Mouse (Mus musculus) cerebellum, adult 8-10 months (tissue): Measurements from ENCODE around the gene Slc28a2.
"Not testable (repeated sequence)": the region's sequence is repeated elsewhere in the genome, so short reads cannot be mapped to it uniquely, and the experiment has no call there.

ENCODE experiments used
- DNase-seq: peaks from one replicate; pipeline ENCODE4 v3.0.0; 2022

The Slc28a2 gene

DNA sequence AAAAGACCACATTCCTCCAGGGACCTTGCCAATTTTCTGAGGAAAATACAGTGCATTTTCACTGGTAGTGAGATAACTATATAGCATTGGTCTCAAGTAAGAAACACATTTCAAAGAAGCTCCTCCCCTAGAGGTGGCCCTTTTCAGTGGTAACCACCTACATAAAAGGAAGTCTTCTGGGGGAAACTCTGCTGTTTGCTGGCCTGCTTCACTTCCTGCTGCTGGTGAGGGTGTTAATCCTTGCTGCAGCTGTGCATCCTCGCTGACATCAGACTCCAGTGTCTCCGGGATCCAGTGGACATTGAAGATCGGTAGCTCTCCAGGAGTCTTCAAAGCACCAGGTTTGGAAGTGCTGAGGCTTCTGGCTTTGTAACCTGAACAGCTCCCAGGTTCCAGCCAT is at the start of gene Slc28a2:
TSS of gene Slc28a2 (plus strand) at position 278 of the 400 bp plus-strand sequence.
- not testable (repeated sequence) for DNase-seq

DNA sequence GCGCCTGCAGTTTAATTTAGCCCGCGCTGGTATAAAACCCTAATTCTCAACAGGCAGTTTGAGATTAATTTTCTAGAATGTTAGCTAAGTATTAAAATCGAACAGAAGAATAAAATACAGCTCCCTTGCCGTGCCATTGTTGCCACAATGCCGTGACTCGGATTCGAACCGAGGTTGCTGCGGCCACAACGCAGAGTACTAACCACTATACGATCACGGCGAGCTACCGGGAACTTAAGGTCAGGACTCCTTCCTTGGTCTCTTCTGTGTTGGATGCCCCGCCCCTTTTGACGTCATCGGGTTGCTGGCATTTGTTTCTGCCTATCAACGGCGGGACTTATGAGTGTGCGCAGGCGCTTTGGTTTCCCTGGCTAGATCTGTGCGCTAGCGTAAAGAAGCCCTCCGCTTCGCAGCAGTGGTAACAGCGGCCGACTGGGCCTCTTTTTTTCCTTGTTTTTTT is 49.0 kb upstream of the Slc28a2 start:
- peak; percentile 99 for DNase-seq

DNA sequence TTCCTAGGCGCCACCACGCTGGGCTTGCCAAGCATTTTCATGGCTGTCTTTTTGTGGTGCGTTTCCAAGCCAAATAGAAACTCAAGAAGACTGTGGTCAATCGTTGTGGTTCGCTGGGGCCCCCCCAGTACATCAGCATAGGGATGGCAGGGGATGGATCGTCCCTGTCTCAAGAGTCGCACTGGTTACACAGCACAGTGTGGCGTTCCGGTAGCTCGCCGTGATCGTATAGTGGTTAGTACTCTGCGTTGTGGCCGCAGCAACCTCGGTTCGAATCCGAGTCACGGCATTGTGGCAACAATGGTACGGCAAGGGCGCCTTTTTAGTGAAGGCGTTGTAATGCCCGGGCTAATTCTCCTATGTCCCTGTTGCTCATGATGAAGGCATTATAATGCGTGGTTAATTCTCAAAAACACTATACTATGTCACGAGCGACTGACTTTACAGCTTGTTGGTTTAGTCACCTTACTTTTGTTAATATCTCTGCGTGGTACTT is 48.5 kb upstream of the Slc28a2 start:
- peak; percentile 76 for DNase-seq

DNA sequence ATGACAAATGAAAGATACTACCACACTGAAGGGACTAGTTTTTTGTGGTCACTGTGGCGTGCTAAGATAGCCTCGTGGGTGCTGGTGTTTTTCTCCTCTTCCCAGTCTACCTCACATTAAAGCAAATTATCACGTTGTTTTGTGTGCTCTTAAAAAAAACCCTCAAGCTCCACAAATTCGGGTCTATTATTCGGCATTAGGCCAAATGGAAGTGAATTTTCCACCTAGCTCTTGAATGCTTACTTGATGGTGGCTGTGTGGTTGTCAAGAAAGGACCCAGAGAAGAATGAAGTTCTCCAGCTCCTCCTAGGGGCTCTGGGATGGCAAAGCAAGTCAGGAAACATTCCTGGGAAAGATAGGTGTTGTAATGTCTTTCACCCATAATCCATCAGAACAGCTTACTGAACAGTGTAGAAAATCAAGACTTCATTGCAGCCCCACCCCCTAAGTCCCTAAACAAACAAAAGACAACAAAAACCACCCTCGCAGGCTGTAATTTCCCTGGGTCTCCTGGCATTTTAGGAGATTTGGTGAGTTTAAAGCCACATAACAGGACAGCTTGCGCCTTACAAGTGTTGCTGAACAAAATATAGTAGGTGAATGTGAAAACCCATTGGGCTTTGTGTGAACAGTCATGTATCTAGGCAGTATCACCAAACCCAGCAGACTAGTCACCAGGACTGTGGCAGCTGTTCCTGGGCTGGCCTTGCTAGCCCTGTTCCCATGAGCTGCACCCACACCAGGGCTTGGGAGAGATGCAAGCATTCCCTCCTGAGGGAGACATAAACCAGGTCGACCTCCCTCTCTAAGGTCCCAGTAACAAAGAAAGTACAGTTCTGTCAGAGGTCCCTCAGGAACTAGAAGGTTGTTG is 47.6 kb upstream of the Slc28a2 start:
- peak; percentile 48 for DNase-seq

DNA sequence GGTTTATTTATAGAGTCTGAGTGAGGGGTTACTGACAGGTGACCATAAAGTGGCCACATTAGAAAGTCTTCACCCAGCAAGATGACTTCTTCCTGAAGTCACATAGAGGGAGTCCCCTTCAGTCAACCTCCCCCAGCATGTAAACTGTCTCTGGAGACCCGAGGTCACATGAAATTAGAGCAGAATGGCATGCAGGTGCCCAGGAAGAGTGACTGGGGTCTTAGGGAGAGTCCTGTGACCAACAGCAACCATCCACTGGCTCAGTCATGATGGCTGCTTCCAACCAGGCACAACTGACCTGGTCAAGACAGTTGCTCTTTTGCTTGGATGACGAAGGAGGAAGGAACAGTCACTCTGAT is 47.0 kb upstream of the Slc28a2 start:
- peak; percentile 16 for DNase-seq

DNA sequence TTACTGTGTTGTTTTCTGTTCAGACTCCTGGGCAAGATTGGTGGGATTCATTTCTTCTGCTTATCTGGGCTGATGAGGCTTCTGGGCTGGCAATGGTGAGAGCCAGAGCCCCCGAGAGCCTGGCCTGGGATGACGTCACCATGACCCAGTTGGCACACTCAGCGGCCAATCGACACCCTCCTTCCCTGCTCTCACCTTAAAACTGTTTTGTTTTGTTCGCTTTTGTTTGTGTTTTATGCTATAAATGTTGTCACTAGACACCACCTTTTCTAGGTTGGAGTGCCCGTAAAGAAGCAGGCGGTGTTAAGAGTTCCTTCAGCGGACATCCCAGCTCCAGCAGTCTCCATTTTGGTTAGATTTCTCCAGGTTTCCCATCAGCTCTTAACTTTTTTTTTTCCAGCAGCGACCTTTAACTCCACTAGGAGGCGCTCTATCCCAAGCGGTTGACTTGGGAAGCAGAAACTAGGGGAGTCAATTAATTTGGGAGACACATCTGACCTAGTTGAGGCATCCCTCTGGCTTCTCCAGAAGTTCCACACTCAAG is 45.4 kb upstream of the Slc28a2 start:
- DNase-seq, result peak; percentile 71

DNA sequence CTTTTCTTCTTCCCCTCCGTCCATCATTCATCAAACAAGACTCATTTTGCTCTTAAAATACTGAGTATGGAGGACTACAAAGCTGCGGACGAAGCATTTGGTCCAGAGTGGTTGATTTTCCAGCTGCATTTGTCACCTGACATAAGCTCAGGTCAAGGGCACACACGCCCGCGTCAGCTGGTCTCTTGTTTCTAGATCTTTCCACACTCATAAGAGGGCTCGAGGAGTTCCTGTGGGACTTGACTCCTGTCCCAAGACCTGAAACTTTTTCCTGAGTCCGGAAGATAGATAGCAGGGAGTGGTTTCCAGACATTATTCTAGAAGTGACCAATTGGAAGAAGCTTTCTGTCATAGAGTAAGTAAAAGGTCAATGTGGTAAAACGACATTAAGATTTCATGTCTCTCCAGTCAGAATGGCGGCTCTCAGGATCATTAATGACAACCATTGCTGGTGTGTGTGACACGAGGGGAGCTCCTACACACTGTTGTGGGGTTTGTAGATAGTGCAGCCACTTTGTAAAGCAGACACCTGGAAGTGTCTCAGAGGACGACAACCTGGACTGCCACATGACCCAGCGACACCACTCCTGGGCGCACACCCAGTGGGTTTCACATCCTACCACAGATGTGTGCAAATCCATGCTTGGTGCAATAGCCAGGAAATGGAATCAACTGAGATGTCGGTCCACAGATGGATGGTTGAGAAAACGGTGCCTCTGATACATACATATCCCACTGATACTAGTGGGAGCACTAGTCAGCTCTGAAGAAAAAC is 44.8 kb upstream of the Slc28a2 start:
- no peak for DNase-seq

DNA sequence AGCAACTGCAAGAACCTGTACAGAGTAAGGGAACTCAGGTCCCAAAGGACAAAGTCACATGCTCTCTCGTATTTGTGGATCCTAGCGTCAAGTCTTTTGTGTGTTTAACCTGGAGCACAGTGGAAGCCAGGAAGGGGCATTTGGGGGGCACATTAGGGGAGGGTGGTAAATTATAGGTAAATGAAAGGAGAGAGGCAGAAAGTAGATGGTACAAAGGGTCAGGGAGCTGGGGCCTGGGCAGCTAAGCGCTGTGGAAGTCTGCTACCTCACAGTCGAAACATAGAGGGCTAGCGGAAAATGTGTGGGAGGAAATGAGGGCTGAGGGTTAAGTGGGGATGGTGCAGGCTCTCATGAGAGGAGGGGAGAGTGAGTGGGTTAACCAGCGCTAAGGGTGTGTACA is 44.2 kb upstream of the Slc28a2 start:
- DNase-seq, result peak; percentile 2

DNA sequence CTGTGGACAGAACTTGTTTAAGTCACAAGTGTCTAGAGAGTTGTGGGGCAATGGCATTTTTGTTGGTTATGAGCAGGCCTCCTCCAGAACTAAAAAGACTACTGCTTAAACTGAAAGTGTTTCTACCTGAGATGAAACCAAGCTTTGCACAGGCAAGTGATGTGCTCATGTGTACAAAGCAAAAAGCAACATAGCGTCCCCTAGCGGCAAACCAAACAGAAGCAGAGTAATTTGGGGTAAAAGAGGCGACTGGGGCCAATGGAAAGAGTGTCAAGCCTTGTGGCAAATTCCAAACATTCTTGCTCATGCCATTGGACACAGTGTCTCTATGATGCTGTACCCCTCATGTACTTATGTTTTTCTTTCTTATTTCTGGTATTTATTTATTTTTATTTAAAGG is 41.2 kb upstream of the Slc28a2 start:
- DNase-seq, result no peak

DNA sequence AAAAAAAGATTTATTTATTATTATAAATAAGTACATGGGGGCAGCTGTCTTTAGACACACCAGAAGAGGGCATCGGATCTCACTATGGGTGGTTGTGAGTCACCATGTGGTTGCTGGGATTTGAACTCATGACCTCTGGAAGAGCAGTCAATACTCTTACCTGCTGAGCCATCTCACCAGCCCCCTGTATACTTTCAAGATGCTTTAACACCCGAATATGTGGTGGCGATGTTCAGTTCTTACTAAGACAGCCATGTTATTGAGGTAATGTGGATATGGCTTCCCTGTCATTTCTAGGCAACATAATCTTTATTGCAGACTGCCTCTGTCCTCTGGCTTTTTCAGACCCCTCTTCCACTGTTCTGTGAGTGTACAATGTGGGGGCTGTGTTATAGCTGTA is 39.1 kb upstream of the Slc28a2 start:
- DNase-seq, result not testable (repeated sequence)

DNA sequence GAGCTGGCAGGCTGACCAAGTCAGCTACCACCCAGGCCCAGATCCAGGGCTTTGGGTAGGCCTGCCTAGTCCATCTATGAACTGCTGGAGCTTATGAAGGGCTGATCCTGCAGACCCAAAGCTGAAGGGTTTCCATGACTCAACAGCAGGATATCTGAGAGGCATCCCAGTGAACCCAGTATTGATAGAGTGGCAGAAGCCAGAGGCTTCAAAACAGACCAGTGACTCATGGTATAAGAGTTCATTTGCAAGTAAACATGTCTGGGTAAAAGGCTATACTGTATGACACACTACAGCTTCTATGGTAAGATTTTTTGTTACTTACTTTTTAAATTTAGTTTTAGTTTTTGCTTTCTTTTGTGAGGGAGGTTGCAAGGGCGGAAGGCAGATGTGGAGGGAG is 30.1 kb upstream of the Slc28a2 start:
- no peak for DNase-seq

DNA sequence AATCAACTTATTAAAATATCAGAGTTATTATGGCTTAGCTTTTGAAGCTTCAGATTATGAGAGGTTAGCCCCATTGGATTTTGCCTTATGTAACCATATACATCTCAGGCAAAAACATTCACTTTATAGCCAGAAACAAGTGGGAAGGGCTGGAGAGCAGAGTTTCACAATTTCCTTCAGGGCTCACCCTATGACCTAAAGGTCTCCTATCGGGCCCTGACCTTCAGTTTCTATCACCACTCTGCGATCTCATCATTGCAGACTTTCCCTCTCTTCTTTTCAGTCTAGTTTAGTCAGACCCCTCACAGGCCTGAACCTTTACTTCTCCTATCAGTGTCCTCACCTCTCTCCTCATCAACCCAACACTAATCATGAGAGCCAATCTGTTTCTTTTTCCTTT is 18.7 kb upstream of the Slc28a2 start:
- DNase-seq, result no peak

DNA sequence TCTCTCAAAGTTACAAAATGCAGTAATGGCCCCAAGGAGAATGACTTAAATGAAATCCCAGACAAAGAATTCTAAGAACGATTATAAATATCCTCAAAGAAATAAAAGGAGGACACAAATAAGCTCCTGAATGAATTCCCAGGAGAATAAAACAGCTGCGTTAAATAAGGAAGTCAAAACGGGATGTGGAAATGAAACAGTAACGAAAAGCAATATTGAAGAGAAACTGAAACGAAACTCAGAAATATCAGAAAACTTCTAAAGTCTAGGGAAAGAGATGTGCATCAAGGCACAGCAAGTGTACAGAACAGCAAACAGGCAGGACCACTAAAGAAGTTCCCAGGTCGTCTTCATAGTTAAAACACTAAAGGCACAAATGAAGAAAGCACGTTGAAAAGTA is 17.3 kb upstream of the Slc28a2 start:
- DNase-seq, result no peak

DNA sequence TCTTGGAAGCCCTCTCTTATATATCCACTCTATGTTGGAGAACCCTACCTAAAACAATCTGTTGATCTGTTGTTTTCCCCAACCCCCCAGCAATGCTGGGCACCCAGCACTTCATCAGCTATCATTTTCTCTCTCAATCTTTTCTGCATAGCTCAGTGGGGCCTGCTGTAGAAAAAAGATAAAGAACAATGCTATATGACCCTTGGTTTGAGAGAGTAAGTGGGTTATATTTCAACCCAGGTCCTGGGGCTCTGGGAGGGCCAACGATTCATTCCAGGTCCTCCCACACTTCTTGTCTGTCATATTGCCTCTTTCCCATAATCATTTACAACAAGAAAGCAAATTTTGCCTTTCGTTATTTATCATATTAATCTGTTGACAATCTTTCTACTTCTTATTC is 368 bp downstream of the Slc28a2 start:
- DNase-seq, result not testable (repeated sequence)

DNA sequence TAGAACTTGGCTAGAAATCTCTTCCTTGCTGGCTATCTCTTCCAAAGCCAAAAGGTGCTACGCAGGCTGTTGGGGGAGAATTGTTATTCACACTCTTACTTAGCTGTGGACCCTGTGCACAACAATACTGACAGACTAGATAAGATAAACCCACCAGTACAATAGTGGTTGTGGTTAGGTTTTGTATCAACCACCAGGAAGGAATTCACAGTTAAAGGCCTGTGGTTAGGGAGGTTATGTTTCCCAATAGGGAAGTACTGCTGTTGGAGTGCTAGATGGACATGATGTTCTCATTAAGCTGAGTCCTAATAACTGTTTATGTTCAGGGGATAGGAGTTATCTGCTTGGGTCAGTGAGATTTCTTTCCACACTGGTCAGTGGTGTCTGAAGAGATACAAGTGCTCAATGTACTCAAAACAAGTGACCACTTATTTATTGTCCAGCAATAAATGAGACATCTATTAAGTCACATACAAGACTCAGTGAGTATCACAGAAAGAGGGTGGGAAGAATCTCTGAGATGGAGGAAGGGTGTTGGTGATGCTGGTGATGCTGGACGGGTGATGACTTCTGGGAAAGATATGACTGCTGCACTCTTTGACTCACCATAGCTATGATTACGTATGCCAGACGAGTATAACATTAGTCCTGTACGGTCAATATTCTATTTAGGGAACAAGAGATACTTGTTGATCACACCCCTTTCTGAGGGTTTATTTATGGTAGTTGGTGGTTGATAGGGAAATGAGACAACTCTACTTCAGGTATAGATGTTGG is 12.6 kb downstream of the Slc28a2 start:
- not testable (repeated sequence) for DNase-seq

DNA sequence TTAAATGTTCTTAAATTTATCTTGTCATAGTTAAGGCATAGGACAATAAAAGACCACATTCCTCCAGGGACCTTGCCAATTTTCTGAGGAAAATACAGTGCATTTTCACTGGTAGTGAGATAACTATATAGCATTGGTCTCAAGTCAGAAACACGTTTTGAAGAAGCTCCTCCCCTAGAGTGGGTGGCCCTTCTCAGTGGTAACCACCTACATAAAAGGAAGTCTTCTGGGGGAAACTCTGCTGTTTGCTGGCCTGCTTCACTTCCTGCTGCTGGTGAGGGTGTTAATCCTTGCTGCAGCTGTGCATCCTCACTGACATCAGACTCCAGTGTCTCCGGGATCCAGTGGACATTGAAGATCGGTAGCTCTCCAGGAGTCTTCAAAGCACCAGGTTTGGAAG is 14.2 kb downstream of the Slc28a2 start:
- DNase-seq, result not testable (repeated sequence)

DNA sequence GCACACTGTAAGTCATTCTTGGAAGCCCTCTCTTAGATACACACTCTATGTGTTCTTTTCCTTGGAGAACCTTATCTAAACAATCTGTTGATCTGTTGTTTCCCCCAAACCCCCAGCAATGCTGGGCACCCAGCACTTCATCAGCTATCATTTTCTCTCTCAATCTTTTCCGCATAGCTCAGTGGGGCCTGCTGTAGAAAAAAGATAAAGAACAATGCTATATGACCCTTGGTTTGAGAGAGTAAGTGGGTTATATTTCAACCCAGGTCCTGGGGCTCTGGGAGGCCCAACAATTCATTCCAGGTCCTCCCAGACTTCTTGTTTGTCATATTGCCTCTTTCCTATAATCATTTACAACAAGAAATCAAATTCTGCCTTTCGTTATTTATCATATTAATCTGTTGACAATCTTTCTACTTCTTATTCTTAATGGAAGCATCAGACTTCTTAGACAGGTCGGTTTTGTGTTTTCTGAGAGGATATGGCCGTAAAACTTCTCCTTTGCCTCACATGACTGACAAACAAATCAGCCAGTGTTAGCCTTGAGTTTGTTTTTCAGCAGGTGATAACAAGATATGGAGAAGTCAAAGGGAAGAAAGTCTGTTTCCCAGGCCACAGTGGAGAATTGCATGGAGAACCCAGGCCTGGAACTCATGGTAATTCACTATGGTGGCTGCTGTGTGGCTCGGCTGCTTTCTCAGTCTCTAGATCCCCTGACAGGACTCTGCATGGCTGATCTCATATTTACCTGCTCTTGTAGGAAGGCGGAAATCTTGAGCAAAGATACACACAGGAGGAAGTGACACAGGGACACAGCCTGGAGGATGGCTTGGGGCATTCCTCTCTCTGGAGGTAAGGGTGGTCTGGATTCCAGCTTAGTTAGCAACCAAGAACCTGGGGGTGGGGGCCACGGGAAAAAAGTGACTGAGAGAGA is 15.0 kb downstream of the Slc28a2 start:
- no peak for DNase-seq

DNA sequence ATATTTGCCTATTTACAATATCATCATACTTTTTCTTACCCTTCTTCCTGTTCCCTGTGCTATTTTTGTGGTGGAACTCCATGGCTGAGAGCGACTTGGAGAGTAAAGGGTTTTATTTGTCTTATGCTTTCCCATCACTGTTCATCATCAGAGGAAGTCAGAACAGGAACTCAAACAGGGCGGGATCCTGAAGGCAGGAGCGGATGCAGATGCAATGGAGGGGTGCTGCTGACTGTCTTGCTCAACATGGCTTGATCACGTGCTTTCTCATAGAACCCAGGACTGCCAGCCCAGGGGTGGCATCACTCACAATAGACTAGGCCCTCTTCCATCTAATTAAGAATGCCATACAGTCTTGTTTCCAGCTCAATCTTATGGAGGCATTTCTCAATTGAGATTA is 24.1 kb downstream of the Slc28a2 start:
- DNase-seq, result no peak

DNA sequence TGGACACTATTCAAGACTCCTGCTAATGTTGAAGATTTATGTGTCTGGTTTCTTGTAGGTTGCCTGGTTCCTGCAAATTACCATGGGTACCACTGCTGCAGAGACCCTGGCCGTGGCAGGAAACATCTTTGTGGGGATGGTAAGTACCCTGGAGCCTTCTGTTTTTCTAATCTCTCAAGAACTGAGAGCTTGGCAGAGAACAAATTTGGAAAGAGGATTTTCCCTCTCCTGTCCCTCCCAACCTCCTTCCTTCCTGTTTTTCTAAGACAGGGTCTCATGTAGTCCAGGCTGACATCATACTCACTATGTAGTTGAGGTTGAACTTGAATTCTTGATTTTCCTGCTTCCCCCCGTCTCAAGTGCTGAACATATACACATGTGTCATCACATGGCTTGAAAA is 26.1 kb downstream of the Slc28a2 start:
- DNase-seq, result no peak

DNA sequence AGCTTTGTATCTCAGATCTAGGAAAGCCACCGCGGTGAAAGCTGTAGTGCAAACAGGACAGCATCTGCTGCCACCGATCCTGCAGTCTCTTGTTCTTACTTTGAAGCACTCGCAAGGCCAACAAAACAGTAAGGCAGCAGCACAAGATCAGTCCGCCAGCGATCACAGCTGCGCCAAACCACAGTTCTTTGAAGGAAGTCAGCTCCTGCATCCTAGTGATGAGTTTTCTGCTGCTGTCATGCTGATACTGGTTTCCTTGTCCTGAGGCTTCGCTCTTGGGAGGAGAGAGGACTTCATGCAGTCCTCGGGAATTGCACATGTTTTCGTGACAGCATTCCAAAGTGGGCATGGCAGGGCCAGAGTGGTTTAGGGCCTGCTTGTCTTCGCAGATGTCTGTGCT is 40.6 kb downstream of the Slc28a2 start:
- DNase-seq, result peak; percentile 3

DNA sequence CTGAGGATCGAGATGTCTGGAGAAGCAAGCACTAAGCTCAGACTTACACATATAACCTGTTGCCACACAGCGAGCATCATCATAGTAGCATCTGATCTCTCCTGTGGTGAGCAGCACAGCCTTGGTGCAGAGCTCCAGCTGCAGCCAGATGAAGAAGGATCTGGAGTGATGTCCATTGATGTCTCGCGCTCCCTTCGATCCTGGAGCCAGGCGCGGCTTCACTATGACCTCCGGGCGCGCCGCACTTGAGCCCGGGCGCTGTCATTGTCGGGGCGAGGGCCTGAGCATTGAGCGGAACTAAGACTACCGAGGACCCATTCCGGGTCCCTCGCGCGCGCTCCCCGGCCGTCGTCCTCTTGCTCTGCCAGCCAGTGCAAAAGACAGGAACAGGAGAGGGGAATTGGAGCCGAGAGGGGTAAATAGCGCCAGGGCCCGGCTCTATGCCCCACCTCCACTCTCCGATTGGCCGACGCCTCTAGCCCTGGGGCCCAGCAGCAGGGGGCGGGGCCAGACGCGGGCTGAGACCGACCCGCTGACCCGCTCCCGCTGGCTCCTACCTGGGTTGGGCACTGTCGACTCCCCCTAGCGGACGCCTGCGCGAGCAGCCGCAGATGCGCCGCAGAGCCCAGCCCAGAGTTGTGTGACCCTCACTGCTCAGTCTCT is 41.2 kb downstream of the Slc28a2 start:
- peak; percentile 92 for DNase-seq
